Mouse (Mus musculus) spleen, adult 12 weeks (tissue): ENCODE measurements around the gene Fxn.
"Not testable (repeated sequence)": the region's sequence is repeated elsewhere in the genome, so short reads cannot be mapped to it uniquely, and the experiment has no call there.

Experiments
- DNase-seq: peaks from one replicate; pipeline ENCODE4 v3.0.0; 2022; ENCODE audit warnings: low spot score

Fxn gene

GRCm38 (mm10) chr19:24241799-24242546 lies 38.4 kb downstream of the Fxn start:
- DNase-seq, result no peak

- no peak for DNase-seq
Measured at GRCm38 (mm10) chr19:24241271-24241670, 39.1 kb downstream of the Fxn start.

- no peak for DNase-seq
Measured at GRCm38 (mm10) chr19:24238011-24238410, 42.4 kb downstream of the Fxn start.

- not testable (repeated sequence) for DNase-seq
Measured at GRCm38 (mm10) chr19:24232356-24232755, 48.0 kb downstream of the Fxn start.

GRCm38 (mm10) chr19:24225305-24225696 lies 55.1 kb downstream of the Fxn start:
- no peak for DNase-seq

- DNase-seq, result peak; percentile 21
Measured at GRCm38 (mm10) chr19:24224500-24225304, 55.7 kb downstream of the Fxn start, which contains the start of gene Tjp2. Gene Tjp2, minus strand, starts transcription at chr19:24225030.

GRCm38 (mm10) chr19:24223851-24224251 lies 56.6 kb downstream of the Fxn start:
- no peak for DNase-seq

GRCm38 (mm10) chr19:24221455-24221854 lies 59.0 kb downstream of the Fxn start:
- DNase-seq, result no peak

- no peak for DNase-seq
Measured at GRCm38 (mm10) chr19:24220795-24221445, 59.5 kb downstream of the Fxn start.

- DNase-seq, result no peak
Measured at GRCm38 (mm10) chr19:24219011-24219410, 61.4 kb downstream of the Fxn start.

GRCm38 (mm10) chr19:24218291-24218690 lies 62.1 kb downstream of the Fxn start:
- no peak for DNase-seq

- no peak for DNase-seq
Measured at GRCm38 (mm10) chr19:24217851-24218250, 62.6 kb downstream of the Fxn start.

GRCm38 (mm10) chr19:24216771-24217170 lies 63.6 kb downstream of the Fxn start:
- DNase-seq, result no peak

GRCm38 (mm10) chr19:24214939-24215338 lies 65.5 kb downstream of the Fxn start:
- no peak for DNase-seq

- DNase-seq, result no peak
Measured at GRCm38 (mm10) chr19:24213299-24213698, 67.1 kb downstream of the Fxn start.

- no peak for DNase-seq
Measured at GRCm38 (mm10) chr19:24212552-24213249, 67.7 kb downstream of the Fxn start.
